Mouse (Mus musculus) MEL (cell line): ENCODE results near the gene Higd1a. TPM values are rescaled to one million over a fixed set of nuclear protein-coding genes. Genes with fewer than 3 reads are reported as not detected.

Experiments
- DNase-seq: peaks from one replicate; pipeline ENCODE4 v3.0.0; 2011; ENCODE audit warnings: low read depth, low spot score
- H3K27ac ChIP-seq: 2 replicates; pipeline ENCODE4 v1.5.1; 2012; ENCODE audit warnings: low read depth, mild to moderate bottlenecking, control low read depth, low read length, moderate library complexity; ENCODE audit not compliant: control insufficient read depth
- H3K27me3 ChIP-seq, 2 experiments: fragments of 150-350 bp in 1 of 2; sonication (generic) in 1 of 2; 2 replicates each; pipeline ENCODE4 v1.6.1; 2012; ENCODE audit warnings: low read length in 2 of 2, mild to moderate bottlenecking in 2 of 2, improper control_type of control experiment in 1 of 2, moderate library complexity in 1 of 2; ENCODE audit not compliant: insufficient read depth in 2 of 2, control insufficient read depth in 1 of 2
- H3K36me3 ChIP-seq, 2 experiments: 2 replicates each; pipeline ENCODE4 v1.6.1; 2012 to 2014; ENCODE audit warnings: low read length in 2 of 2, improper control_type of control experiment in 1 of 2, inconsistent platforms in 1 of 2, mild to moderate bottlenecking in 1 of 2; ENCODE audit not compliant: insufficient read depth in 2 of 2, control insufficient read depth in 1 of 2
- H3K4me1 ChIP-seq, 2 experiments: fragments of 150-350 bp in 1 of 2; sonication (generic) in 1 of 2; 2 replicates each; pipeline ENCODE4 v1.6.1; 2012; ENCODE audit warnings: low read length in 2 of 2, improper control_type of control experiment in 1 of 2, mild to moderate bottlenecking in 1 of 2; ENCODE audit not compliant: insufficient read depth in 2 of 2, control insufficient read depth in 1 of 2
- H3K4me3 ChIP-seq, 2 experiments: fragments of 150-350 bp in 1 of 2; sonication (generic) in 1 of 2; 2 replicates each; pipeline ENCODE4 v1.5.1; 2012; ENCODE audit warnings: low read depth in 2 of 2, low read length in 2 of 2, mild to moderate bottlenecking in 2 of 2, moderate library complexity in 2 of 2, control low read depth in 1 of 2, improper control_type of control experiment in 1 of 2; ENCODE audit not compliant: control insufficient read depth in 1 of 2, insufficient read depth in 1 of 2
- H3K79me2 ChIP-seq: 2 replicates; pipeline ENCODE4 v1.6.1; 2012; ENCODE audit warnings: mild to moderate bottlenecking, low read length, moderate library complexity; ENCODE audit not compliant: control insufficient read depth, poor library complexity, insufficient read depth
- H3K9ac ChIP-seq: 2 replicates; pipeline ENCODE4 v1.6.1; 2012; ENCODE audit warnings: low read depth, mild to moderate bottlenecking, control low read depth, low read length, moderate library complexity; ENCODE audit not compliant: control insufficient read depth, poor library complexity, severe bottlenecking
- H3K9me3 ChIP-seq: fragments of 150-350 bp; sonication (generic); replicated peaks from 2 replicates; pipeline ENCODE4 v1.6.1; 2012; ENCODE audit warnings: mild to moderate bottlenecking, low read length, improper control_type of control experiment, moderate library complexity; ENCODE audit not compliant: insufficient read depth
- BHLHE40 ChIP-seq: IDR thresholded peaks from 2 replicates; pipeline ENCODE4 v1.6.1; 2012; ENCODE audit warnings: low read depth, mild to moderate bottlenecking, inconsistent platforms, low read length, improper control_type of control experiment, borderline replicate concordance
- CHD1 ChIP-seq: IDR thresholded peaks from 2 replicates; pipeline ENCODE4 v1.6.1; 2012; ENCODE audit warnings: low read depth, mild to moderate bottlenecking, inconsistent platforms, low read length, improper control_type of control experiment
- CTCF ChIP-seq, 3 experiments: IDR thresholded peaks in 2 of 3; conservative IDR thresholded peaks in 1 of 3; 2 replicates each; pipeline ENCODE4 v1.5.1; 2011 to 2012; ENCODE audit warnings: low read length in 3 of 3, low read depth in 2 of 3, mild to moderate bottlenecking in 2 of 3, improper control_type of control experiment in 1 of 3, inconsistent platforms in 1 of 3, mixed read lengths in 1 of 3, moderate library complexity in 1 of 3; ENCODE audit not compliant: control insufficient read depth in 1 of 3, insufficient read depth in 1 of 3, poor library complexity in 1 of 3, severe bottlenecking in 1 of 3
- E2F4 ChIP-seq: IDR thresholded peaks from 2 replicates; pipeline ENCODE4 v1.6.1; 2011; ENCODE audit warnings: low read depth, low read length, improper control_type of control experiment, borderline replicate concordance
- ELF1 ChIP-seq: IDR thresholded peaks from 2 replicates; pipeline ENCODE4 v1.6.1; 2014; ENCODE audit warnings: low read depth, mild to moderate bottlenecking, inconsistent platforms, low read length, improper control_type of control experiment, moderate library complexity
- ETS1 ChIP-seq: IDR thresholded peaks from 2 replicates; pipeline ENCODE4 v1.6.1; 2012; ENCODE audit warnings: low read depth, mild to moderate bottlenecking, inconsistent platforms, low read length, improper control_type of control experiment, moderate library complexity
- GABPA ChIP-seq: IDR thresholded peaks from 2 replicates; pipeline ENCODE4 v1.6.1; 2012; ENCODE audit warnings: low read depth, mild to moderate bottlenecking, inconsistent platforms, low read length, improper control_type of control experiment, moderate library complexity
- JUND ChIP-seq: IDR thresholded peaks from 2 replicates; pipeline ENCODE4 v1.6.1; 2011; ENCODE audit warnings: low read depth, mild to moderate bottlenecking, improper control_type of control experiment, low read length
- MXI1 ChIP-seq: IDR thresholded peaks from 2 replicates; pipeline ENCODE4 v1.6.1; 2011; ENCODE audit warnings: mild to moderate bottlenecking, low read depth, low read length, improper control_type of control experiment
- MYB ChIP-seq: IDR thresholded peaks from 2 replicates; pipeline ENCODE4 v1.6.1; 2011; ENCODE audit warnings: mild to moderate bottlenecking, low read depth, low read length, improper control_type of control experiment
- MYC ChIP-seq: IDR thresholded peaks from 2 replicates; pipeline ENCODE4 v1.6.1; 2011; ENCODE audit warnings: low read depth, mild to moderate bottlenecking, low read length, improper control_type of control experiment, moderate library complexity
- NELFE ChIP-seq: IDR thresholded peaks from 2 replicates; pipeline ENCODE4 v1.6.1; 2011; ENCODE audit warnings: low read depth, low read length, improper control_type of control experiment
- POLR2AphosphoS2 ChIP-seq: IDR thresholded peaks from 2 replicates; pipeline ENCODE4 v1.6.1; 2011; ENCODE audit warnings: low read length, improper control_type of control experiment
- RAD21 ChIP-seq: IDR thresholded peaks from 2 replicates; pipeline ENCODE4 v1.6.1; 2011; ENCODE audit warnings: mild to moderate bottlenecking, low read depth, low read length, improper control_type of control experiment
- RCOR1 ChIP-seq: IDR thresholded peaks from 2 replicates; pipeline ENCODE4 v1.6.1; 2012; ENCODE audit warnings: low read depth, mild to moderate bottlenecking, inconsistent platforms, low read length, improper control_type of control experiment
- SMC3 ChIP-seq: IDR thresholded peaks from 2 replicates; pipeline ENCODE4 v1.6.1; 2011; ENCODE audit warnings: low read depth, low read length, improper control_type of control experiment
- TCF12 ChIP-seq: IDR thresholded peaks from 2 replicates; pipeline ENCODE4 v1.6.1; 2014; ENCODE audit warnings: low read depth, mild to moderate bottlenecking, inconsistent platforms, low read length, improper control_type of control experiment, moderate library complexity
- ZC3H11A ChIP-seq: IDR thresholded peaks from 2 replicates; pipeline ENCODE4 v1.6.1; 2012; ENCODE audit warnings: low read depth, mild to moderate bottlenecking, inconsistent platforms, low read length, improper control_type of control experiment
- ZMIZ1 ChIP-seq: IDR thresholded peaks from 2 replicates; pipeline ENCODE4 v1.6.1; 2012; ENCODE audit warnings: low read depth, mild to moderate bottlenecking, inconsistent platforms, low read length, improper control_type of control experiment, moderate library complexity
- ZNF384 ChIP-seq: IDR thresholded peaks from 2 replicates; pipeline ENCODE4 v1.6.1; 2012; ENCODE audit warnings: low read depth, mild to moderate bottlenecking, inconsistent platforms, low read length, improper control_type of control experiment
- polyA plus RNA-seq, 2 experiments: library from polyadenylated mRNA; stranded (reverse) in 1 of 2; unstranded in 1 of 2; fragments of >175 nt in 1 of 2; fragments of >200 nt in 1 of 2; gene quantifications; 2 replicates each; pipeline versions ENCODE4 v1.2.1 to v1.2.4; 2012; ENCODE audit warnings: low replicate concordance in 2 of 2, low read depth in 1 of 2; ENCODE audit not compliant: insufficient read length in 2 of 2, insufficient read depth in 1 of 2, missing spikeins in 1 of 2
- total RNA-seq: library from RNA; depleted of rRNA; stranded (reverse); fragments of 300-350 nt; gene quantifications from 2 replicates; pipeline ENCODE4 v1.2.3, GENCODE M21; 2012

Higd1a gene
- total and polyA plus RNA-seq, 3 experiments, result 142 to 177 TPM; not detected in 1

DNA sequence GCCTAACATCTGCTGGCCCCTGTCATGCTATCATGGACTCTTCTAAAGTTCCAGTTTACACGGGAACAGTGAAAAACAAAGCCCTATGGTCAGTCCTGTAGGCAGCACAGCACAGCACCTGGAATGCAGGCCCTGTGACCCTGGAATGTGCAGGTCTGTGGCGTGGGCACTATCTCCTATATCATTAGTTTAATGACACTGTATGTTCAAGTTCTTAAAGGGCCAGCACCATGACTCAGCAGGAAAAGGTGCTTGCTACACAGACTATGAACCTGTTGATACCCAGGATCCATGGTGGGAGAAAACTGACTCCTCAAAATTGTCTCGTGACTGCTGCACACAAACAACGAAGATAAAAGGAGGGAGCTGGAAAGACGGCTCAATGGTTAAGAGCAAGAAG lies 10.3 kb downstream of the Higd1a start:
- DNase-seq, result peak; percentile 37
- Histone ChIP-seq H3K27me3 (no peaks in the 10 kb centered on the region), H3K4me3 (no peak overlapping the region), H3K36me3 (peaks cover 0 to 12% of the 10 kb centered on the region in 2 experiments; a peak in 3 of 4 replicates), H3K4me1 (no peaks in the 10 kb centered on the region), H3K9ac (no peak overlapping the region), H3K27ac (no peak overlapping the region), H3K9me3 (no peaks in the 10 kb centered on the region), H3K79me2 (0 out of 2 replicates have a peak, but pooled peaks cover 1% of the 10 kb centered on the region)
- TF ChIP-seq ZC3H11A, result no peak
- TF ChIP-seq ELF1, result no peak
- TF ChIP-seq E2F4, result no peak
- no peak for TF ChIP-seq CHD1
- no peak for TF ChIP-seq NELFE
- no peak for TF ChIP-seq TCF12
- TF ChIP-seq MXI1, result no peak
- TF ChIP-seq RCOR1, result no peak
- TF ChIP-seq POLR2AphosphoS2, result no peak
- no peak for TF ChIP-seq ZMIZ1

DNA sequence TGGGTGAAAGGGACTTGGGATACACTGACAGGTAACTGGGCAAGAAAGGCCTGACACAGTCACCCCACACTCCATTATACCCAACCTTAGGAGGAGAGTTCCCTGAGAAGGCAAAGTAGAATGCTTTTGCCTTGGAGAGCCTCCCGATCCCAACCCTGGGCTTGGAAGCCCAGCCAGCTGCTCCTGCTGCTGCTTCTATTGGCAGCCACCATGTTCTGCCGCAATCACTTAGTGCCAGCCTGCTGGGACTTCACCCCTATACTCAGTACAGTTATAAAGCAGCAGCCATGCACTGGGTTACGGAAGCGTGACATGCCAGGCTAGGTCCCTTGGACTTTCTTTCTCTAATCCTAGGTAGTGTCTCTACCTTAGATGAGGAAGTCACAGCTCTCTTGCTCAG lies 11.0 kb downstream of the Higd1a start:
- H3K36me3 ChIP-seq, result peaks cover 0 to 12% of the 10 kb centered on the region in 2 experiments; a peak in 3 of 4 replicates
- no peaks in the 10 kb centered on the region for H3K79me2 ChIP-seq
- H3K9ac ChIP-seq, result no peak overlapping the region
- H3K4me1 ChIP-seq, result no peaks in the 10 kb centered on the region
- DNase-seq, result peak; percentile 33
- no peak for TF ChIP-seq JUND
- TF ChIP-seq BHLHE40, result no peak
- no peak for TF ChIP-seq GABPA
- TF ChIP-seq MYC, result no peak
- H3K4me3 ChIP-seq, result no peak overlapping the region
- H3K9me3 ChIP-seq, result no peaks in the 10 kb centered on the region
- H3K27me3 ChIP-seq, result no peaks in the 10 kb centered on the region
- no peak overlapping the region for H3K27ac ChIP-seq

- peak; percentile 70 for DNase-seq
- H3K27me3 ChIP-seq, result no peaks in the 10 kb centered on the region
- TF ChIP-seq CTCF (IDR thresholded peaks at IDR 0.05 in 2 of 3, conservative IDR thresholded peaks at IDR 0.05 in 1 of 3; ENCODE audit: control insufficient read depth in 1 of 3, insufficient read depth in 1 of 3, low read depth in 2 of 3, low read length in 3 of 3, poor library complexity in 1 of 3, severe bottlenecking in 1 of 3) (peak; percentile 55 to 71 (median 62)), MYB (no peak), ETS1 (no peak), RAD21 (peak; percentile 36), ZNF384 (peak; percentile 48; the same call in 1 of the 2 replicates), SMC3 (peak; percentile 38)
- TF ChIP-seq, all 39 proteins: peak for 4
- Histone ChIP-seq H3K9ac (no peak overlapping the region), H3K36me3 (peaks cover 0 to 11% of the 10 kb centered on the region in 2 experiments; a peak in 3 of 4 replicates), H3K4me1 (no peaks in the 10 kb centered on the region), H3K4me3 (no peak overlapping the region), H3K79me2 (no peaks in the 10 kb centered on the region), H3K9me3 (no peaks in the 10 kb centered on the region), H3K27ac (no peak overlapping the region)
Measured at GRCm38 (mm10) chr9:121846526-121847118, 11.5 kb downstream of the Higd1a start.
